Mouse (Mus musculus) cortical plate, adult 2 months (tissue): Measurements from ENCODE around the gene Gm21425.
"Not testable (repeated sequence)": the region's sequence is repeated elsewhere in the genome, so short reads cannot be mapped to it uniquely, and the experiment has no call there.

Experiments used
- CTCF ChIP-seq: fragments of 200-500 bp; IDR thresholded peaks from 2 replicates; pipeline ENCODE4 v1.5.1; 2011; ENCODE audit warnings: mild to moderate bottlenecking, control low read depth, low read length; ENCODE audit not compliant: insufficient read depth; ENCODE audit errors: extremely low read depth
- POLR2A ChIP-seq: fragments of 200-500 bp; IDR thresholded peaks from 2 replicates; pipeline ENCODE4 v1.6.1; 2011; ENCODE audit warnings: mild to moderate bottlenecking, low read length, control low read depth; ENCODE audit not compliant: insufficient read depth; ENCODE audit errors: extremely low read depth

DNA sequence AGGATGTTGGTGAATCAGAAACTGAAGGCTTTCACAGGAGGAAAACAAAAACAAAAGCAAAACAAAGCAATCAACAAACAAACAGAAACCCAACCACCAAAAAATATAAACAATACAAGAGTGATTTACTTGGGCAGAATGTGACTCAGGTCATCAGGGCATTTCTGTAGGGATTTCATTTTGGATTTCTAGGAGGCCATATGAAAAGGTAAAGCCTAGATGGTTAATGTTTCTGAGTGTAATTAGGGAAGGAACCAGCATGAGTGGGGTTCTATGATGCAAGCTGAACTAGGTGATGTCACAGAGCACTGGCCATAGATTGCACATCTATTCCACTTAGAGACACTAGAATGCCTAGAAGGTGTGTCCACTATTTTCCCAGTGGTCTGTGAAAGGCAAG, at the start of gene Gm21425:
- TF ChIP-seq CTCF, POLR2A: not testable (repeated sequence)
